Mouse (Mus musculus): ENCODE measurements at regions not wholly inside any gene's neighbourhood (a gene's known extent, or its start where the extent isn't known, plus 50 kb on each side); places are given as distances from the start of the nearest gene placed in this dataset.

GRCm38 (mm10) chr9:101551256-101551655 lies 299.7 kb upstream of the Ppp2r3a start:
- DNase-seq (ENCODE audit: low read depth, low spot score): no peak

- DNase-seq (ENCODE audit: low read depth, low spot score): no peak
Measured at GRCm38 (mm10) chr9:101546213-101546832, 294.7 kb upstream of the Ppp2r3a start.

GRCm38 (mm10) chr9:101518137-101518536 lies 266.5 kb upstream of the Ppp2r3a start:
- DNase-seq (ENCODE audit: low read depth, low spot score): no peak

GRCm38 (mm10) chr9:101510807-101511206 lies 259.2 kb upstream of the Ppp2r3a start:
- no peak for DNase-seq (ENCODE audit: low read depth, low spot score)

GRCm38 (mm10) chr9:101509196-101509595 lies 257.6 kb upstream of the Ppp2r3a start:
- DNase-seq (ENCODE audit: low read depth, low spot score): no peak

GRCm38 (mm10) chr9:101507023-101507690 lies 255.6 kb upstream of the Ppp2r3a start:
- no peak for DNase-seq (ENCODE audit: low read depth, low spot score)

GRCm38 (mm10) chr9:101501706-101502465 lies 250.3 kb upstream of the Ppp2r3a start:
- no peak for DNase-seq (ENCODE audit: low read depth, low spot score)

GRCm38 (mm10) chr9:101501036-101501435 lies 249.4 kb upstream of the Ppp2r3a start:
- no peak for DNase-seq (ENCODE audit: low read depth, low spot score)

- no peak for DNase-seq (ENCODE audit: low read depth, low spot score)
Measured at GRCm38 (mm10) chr9:101498721-101499120, 247.1 kb upstream of the Ppp2r3a start.

- no peak for DNase-seq (ENCODE audit: low read depth, low spot score)
Measured at GRCm38 (mm10) chr9:101495768-101496167, 244.2 kb upstream of the Ppp2r3a start.

- no peak for DNase-seq (ENCODE audit: low read depth, low spot score)
Measured at GRCm38 (mm10) chr9:101489013-101489412, 237.4 kb upstream of the Ppp2r3a start.

GRCm38 (mm10) chr9:101476223-101476622 lies 224.6 kb upstream of the Ppp2r3a start:
- peak; percentile 22 for DNase-seq (ENCODE audit: low read depth, low spot score)

- no peak for DNase-seq (ENCODE audit: low read depth, low spot score)
Measured at GRCm38 (mm10) chr9:101473074-101473461, 221.5 kb upstream of the Ppp2r3a start.

- peak; percentile 70 for DNase-seq (ENCODE audit: low read depth, low spot score)
Measured at GRCm38 (mm10) chr9:101472101-101473073, 220.8 kb upstream of the Ppp2r3a start.

GRCm38 (mm10) chr9:101471665-101472064 lies 220.1 kb upstream of the Ppp2r3a start:
- no peak for DNase-seq (ENCODE audit: low read depth, low spot score)

- DNase-seq (ENCODE audit: low read depth, low spot score): no peak
Measured at GRCm38 (mm10) chr9:101469756-101470155, 218.2 kb upstream of the Ppp2r3a start.

GRCm38 (mm10) chr9:101464727-101465427 lies 213.3 kb upstream of the Ppp2r3a start:
- no peak for DNase-seq (ENCODE audit: low read depth, low spot score)

- no peak for DNase-seq (ENCODE audit: low read depth, low spot score)
Measured at GRCm38 (mm10) chr9:101458947-101459627, 207.5 kb upstream of the Ppp2r3a start.

GRCm38 (mm10) chr9:101458306-101458946 lies 206.8 kb upstream of the Ppp2r3a start:
- DNase-seq (ENCODE audit: low read depth, low spot score): no peak

GRCm38 (mm10) chr9:101446316-101446715 lies 194.7 kb upstream of the Ppp2r3a start:
- DNase-seq (ENCODE audit: low read depth, low spot score): no peak

Data from R1 (cell line).